Mouse (Mus musculus): ENCODE results near the gene Helz.

Helz gene

DNA sequence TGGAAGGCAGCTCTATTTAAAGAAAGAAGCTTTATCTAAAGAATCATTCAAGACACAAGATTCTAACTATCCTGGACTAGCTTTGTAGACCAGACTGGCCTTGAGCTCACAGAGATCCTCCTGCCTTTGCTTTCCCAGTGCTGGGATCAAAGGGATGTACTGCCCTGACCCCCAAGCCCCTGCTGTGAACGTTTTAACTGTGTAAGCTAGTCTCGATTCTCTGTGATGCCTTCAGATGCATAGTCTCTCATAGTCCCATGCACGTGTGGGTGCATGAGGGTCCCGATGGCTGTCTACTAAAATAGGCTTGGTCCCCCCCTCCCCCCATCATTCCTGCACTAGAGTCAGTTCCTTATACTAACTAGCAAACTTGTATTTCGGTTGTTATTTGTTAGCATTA is 70.2 kb downstream of the Helz start:
- no peak for DNase-seq

DNA sequence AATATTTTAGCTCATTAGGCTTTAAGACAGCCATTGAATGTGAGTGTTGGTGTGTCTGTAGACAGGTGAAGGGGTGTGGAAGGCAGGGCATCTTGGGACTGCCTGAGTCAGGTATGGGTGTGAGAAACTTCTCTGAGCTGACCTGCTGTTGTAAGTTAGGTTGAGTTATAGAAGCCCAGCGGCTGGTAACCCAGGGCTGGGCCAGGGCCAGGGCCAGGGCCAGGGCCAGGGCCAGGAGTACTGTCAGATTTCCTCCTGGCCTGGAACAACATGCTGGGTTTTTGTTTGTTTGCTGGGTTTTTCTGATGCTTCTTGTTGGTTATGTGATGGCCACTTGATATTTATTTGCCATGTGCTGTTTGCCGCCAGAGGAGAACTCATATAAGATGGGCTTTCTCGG is 76.9 kb downstream of the Helz start:
- no peak for DNase-seq

DNA sequence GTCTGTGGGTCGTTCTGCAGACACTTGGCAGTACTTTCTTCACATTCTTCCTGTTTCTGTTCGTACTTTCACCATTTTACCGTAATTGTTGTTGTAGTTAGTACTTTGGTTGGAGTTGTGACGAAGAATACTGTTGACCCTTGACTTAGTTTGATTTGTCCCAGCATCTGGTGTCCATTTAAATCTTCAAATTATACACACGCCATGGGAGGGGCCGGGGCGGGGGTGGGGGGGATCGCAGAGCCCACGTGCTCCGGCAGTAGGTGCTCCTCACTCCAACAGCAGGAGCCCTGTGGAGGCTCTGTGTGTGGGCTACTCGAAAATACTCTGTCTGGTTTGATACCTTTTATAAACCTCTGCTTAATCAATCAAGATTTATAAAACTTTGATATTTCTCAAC is 78.0 kb downstream of the Helz start:
- no peak for DNase-seq

DNA sequence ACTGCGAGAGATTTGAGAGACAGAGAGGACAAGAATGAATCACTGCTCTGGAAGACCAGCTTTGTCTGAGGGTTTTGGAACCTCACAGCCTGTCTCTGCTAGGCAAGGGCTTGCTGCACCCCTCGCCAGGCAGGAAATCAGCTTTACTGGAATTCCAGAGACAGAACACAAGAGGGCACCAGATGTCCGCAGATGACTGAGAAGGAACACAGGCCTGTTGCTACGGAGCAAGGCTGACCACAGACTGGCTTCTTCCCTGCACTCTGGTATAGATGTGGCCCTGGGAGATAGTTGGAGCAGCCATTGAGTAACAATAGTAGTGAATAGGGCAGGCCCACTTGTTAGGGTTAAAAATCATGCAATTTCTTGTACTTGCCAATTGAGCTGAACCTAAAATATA is 81.8 kb downstream of the Helz start:
- peak; percentile 72 for DNase-seq

DNA sequence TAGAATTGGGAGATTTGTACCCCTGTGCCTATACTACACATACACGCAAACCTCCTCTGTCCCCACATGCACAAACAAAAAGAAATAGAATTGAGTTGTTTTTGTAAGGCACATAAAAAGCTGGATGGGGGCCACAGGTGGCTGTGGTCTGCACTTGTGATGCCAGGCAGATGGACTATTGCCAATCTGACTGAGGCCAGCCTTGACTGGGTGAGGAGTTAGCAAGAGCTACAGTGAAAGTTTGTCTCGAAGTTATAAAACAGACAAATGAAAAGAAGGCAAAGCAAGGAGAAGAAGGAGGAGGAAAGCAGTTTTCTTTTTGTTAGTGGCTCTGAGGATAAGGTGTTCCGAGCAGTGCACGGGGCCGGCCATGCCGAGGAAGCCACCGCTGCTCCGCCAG is 82.2 kb downstream of the Helz start:
- DNase-seq = no peak

DNA sequence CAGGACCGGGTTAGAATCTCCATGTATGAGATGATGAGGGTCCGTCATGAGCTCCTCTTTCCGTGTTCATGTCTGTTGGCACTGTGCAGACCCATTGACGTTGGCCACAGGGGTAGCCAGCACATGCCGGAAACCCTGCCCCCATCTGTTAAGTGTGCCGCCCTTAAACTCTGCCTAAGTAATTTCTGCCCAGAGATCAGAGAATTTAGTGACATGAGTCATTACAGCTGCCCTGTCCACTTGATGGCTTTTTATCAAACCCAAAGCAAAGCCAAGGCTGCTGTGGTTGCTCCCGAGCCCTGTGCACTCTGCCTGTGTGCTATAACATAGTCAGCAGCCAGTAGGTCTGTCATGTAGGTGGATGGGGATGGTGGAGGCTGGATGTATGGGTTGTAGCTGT is 83.4 kb downstream of the Helz start:
- DNase-seq = no peak

DNA sequence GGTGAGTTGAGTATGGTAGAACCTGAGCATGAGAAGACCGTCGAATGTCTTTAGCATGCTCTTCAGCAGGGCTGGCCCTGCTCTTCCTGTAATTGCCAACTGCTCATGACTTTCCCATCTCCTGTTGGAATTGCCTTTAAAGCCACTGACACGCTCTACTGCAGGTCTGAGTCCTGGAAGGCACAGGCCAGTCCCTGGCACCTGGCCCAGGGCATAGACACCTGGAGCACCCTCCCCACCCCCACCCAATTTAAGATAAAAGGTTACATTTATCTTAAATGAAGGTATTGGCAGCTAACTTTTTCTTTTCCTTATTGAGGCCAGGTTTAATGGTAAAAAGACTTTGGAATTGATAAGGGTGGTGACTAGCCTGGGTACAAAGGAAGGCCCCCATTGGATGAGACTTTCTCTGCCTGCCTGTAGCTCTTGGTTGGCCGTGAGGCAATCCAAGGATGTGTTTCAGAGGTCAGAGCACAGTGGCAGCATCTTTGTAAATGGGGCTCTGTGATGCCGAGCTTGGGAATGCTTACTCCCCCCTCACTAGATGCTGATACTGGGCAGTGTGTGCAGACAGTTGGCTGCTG is 85.9 kb downstream of the Helz start:
- DNase-seq = no peak

DNA sequence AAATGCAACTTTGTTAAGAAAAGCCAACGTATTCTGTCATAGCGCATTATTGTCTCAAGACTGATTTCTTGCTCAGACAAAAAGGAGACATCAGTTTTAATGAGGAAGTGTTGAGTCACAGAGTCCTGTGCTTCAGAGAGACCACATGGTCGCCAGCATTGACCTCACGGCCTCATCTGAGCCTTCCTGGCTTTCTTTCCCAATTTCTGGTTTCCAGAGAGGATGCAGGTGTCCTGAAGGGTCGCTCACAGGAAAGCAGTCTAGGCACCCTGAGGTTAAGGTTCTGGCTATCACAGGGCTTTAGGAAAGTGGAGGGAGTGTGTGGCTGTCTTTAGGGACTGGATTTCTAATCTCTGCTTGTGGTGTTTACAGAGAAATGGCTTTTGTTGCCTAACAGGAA is 90.4 kb downstream of the Helz start:
- no peak for DNase-seq

DNA sequence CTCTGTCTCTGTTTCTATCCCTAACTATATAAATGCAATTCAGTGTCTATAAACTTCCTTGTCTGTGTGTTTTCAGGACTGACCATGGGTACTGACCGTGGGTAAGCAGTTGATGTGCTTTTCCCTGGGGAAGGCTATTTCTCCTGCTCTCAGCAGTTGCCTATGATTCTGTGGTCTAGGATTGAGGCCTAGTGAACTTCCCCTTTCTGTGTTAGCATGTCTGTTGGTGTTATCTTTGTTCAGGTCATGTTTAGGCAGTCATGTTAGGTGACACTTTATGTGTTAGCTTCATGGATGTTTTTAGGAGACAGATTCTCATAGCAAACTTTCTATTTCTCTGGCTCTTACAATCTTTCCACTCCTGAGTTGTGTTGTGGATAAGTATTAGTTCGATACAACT is 91.9 kb downstream of the Helz start:
- no peak for DNase-seq

DNA sequence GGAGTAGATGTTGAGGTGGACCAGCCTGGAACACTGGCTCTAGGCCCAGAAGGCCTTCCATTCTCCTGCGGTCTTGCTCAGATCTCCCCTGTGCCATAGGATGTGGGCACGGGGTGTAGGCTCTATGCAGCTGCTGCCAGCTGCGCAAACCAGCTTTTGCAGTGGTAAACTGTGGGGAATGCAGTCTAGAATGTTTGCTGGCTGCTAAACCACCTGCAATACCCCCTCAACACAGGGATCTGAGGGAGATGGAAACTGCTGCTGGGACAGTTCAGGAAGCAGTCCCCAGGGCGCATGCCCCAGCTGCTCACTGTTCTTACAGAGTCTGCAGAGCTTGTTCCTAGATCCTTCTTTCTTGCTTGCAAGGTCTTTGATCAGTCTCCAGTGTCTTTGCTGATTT is 96.7 kb downstream of the Helz start:
- peak; percentile 70 for DNase-seq

DNA sequence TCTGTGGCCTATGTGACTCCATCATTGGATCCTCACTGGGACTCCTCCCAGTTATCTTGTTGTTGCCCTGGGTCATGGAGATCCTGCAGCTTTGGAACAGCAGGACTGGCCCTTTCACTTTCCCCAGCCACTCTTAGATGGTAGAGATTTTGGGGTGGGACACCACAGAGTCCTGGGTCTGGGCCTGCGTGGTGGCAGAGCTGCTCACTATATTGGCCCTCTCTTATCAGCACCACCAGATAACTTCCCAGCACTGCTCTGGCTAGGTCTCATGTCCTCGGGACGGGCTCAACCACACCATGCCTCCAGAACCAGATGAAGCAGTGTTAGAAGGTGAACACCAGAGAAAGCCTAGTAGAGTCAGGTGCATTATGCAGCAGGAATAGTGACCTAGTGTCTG is 99.6 kb downstream of the Helz start:
- no peak for DNase-seq

DNA sequence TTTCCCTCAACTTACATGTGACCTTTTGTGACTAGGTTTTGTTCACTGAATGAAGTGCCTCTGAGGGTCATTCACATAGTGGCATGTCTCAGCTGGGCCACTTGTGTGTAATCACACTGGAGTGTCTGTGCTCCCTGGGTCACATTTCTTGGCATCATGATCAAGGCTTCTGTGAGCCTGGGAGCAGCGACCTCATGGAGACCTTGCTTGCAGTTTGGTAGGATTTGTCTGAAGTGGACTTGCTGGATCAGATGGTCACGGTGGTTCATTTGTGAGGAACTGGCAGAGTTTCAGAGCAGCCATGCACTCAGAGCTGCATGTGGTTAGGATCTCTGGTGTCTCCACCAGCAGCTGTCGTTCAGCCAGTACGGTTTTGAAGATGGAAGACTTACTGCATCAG is 100.9 kb downstream of the Helz start:
- no peak for DNase-seq

DNA sequence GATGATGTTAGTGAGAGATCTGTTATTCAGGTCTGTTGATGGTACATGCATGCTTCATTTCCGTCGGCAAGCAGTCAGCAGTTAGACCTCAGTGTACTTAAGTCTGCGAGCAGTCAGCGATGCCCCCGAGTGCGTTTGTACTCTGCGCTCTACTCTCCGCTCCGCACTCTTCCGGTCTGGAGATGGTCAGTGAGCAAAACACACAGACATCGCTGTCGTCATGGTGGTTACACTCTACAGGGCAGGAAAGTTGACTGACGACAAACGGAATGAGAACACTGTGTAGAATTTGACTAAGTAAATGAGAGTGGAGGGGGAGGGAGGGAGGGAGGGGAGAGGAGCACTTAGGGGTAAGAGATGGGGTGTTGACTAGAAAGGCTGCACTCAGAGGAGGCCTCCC is 101.7 kb downstream of the Helz start:
- DNase-seq = no peak

DNA sequence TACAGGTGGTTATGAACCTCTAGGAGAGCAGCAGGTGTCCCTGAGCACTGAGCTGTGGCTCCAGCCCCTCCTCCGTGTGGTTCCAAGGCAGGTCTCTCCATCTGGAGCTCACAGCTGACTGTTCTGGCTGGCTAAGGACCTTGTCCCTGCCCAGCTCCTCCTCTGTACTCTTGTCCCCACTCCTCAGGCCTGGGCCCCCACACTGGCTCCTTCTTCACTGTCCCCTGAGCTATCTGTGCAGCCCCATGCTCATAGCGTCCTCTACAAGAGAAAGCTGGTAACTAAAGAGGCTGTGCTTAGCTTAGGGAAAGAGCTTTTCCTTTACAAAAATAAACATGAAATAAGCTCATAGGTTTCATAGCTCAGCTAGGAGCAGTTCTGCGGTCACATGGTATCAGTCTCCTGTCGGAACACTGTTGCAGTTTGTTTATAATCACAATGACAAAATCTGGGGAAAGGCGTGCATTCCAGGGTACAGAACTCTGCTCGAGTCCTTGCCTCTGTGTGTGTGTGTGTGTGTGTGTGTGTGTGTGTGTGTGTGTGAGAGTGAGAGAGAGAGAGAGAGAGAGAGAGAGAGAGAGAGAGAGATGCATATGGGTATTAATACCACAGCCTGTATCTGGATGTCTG is 102.8 kb downstream of the Helz start:
- DNase-seq = no peak

DNA sequence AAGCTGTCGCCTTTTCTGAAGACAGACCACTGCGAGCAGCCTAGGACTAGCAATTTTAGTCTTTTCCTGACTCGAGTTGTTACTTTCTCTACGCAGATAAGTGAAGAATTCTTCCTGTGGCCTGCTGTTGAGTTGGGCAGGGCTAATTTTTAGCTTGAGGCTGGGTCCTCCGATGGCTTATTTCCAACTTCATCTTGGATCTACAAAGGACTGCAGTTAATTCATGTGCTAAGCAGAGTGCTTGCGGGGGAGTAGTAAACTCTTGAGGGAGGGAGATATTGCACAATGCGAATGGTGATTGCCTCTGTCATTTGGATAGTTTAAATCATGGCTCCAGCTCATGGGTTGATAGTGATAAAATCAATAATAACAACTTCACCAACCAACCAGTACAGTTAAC is 103.7 kb downstream of the Helz start:
- DNase-seq = no peak

DNA sequence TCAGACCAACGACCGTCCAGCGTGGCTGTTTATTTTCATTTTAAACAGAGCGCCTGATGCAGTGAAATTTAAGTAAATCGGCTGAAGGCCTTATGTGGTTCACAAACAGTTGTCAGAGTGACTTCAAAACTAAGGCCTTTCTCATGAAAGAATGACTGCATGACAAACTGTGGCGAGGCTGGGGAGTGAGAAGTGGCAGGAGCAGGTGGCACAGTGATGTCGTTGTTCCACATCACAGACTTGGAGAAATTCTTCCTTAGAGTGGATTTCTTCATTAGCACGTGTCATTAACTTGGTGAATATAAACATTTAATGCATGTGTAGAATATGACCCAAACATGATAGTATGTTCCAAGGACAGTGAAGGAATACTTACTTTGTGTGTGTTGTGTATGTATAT is 104.4 kb downstream of the Helz start:
- DNase-seq = no peak

DNA sequence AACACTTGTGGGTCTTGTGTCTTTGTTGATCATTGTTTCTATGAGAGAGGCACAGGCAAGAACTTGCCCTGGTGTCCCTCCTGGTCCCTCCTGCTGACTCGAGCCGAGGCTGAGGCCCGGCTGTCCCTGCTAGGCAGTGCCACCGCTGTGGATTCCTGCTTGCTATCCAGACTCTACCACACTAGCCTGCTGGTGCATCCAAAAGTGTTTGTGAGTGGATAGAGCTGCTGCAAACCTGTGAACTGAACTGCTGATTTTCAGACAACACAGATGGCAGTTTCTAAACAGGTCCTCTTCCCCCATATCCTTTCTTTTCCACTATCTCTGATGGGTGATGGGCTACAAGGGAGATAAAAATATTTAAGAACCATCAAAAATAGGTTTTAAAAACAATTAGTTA is 107.8 kb downstream of the Helz start:
- no peak for DNase-seq

DNA sequence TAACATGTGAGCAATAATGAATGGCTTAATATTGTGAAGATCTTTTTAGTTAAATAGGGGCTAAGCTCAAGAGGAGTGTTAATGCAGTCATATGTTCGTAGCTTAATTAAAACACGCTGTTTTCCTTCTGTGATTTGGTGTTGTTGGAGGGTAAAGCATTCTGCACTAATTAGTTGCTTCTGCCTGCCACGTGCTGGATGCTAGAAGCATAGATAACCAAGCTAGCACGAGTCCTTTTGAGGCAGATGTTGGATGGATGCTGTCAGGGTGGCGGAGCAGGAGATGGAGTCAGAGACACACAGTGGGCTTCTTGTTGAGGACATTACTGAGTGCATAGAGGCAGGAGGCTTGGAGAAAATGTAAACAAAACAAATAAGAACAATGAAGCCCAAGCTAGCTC is 109.4 kb downstream of the Helz start:
- DNase-seq = no peak

DNA sequence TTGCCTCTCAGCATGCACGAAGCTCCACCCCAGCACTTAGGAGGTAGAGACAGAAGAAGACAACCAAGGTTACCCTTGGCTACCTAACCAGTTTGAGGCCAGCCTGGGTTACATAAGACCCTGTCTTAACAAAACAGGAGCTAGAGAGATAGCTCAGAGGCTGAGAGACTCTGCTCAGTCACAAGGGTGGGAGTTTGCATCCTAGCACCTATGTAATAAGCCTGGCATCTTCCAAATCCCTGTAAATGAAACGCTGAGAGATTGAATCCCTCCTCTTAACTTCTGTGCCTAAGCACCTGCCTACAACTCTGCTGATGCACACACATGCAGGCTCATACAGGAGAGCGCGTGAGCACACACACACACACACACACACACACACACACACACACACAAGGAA is 112.7 kb downstream of the Helz start:
- DNase-seq = no peak

DNA sequence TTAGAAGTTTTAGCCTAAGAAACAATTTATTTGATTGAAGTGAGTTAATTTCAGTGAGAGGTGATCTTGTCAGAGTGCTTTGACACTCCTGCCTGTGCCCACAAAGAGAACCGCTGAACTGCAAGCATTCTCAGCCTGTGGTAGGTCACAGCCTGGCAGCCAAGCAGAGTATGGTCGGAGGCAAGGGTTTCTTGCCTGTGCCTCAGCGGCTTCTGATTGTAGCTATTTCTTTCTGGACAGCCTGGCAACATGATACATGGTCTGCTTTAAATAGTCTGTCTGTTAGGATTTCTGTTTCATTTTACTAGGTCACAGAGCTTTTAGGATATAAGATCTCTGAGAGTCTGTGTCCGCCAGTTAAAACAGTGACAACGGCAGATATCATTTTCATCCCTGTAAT is 114.9 kb downstream of the Helz start:
- no peak for DNase-seq

DNA sequence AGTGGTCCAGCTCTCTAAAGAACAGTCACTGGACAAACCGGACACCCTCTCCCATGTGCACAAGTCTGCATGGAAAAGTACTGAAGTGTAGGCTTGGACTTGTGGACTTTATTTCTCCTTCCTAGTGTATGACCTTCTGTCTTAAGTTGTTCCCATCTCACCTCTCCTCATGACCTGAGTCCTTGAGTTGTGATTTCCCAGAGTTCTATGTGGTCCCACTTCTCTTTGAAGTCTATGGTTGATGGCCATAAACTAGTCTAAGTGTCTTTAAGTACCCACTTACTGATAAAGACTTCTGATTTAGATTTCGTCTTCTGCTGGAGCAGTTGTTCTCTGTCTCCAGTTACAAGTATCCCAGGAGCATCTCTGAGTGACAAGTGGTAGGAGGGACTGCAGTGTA is 119.8 kb downstream of the Helz start:
- no peak for DNase-seq

DNA sequence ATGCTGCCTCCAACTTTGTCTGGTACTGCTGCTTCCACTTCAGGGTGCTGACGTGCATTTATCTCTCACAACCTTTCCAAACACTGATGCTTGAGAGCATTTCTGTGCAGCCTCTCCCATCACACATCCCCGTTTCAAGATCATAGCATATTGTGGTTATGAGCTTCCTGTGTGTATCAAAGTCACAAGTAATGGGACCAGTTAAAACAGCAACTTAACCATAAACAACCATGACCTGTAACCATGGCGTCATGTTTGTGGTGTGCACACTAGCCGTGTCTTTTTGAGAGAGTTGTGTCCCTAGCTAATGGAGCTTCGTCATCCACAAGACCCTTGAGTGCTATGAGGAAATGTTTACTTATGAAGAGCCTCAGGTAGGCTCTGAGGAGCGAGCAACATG is 120.5 kb downstream of the Helz start:
- DNase-seq = no peak

DNA sequence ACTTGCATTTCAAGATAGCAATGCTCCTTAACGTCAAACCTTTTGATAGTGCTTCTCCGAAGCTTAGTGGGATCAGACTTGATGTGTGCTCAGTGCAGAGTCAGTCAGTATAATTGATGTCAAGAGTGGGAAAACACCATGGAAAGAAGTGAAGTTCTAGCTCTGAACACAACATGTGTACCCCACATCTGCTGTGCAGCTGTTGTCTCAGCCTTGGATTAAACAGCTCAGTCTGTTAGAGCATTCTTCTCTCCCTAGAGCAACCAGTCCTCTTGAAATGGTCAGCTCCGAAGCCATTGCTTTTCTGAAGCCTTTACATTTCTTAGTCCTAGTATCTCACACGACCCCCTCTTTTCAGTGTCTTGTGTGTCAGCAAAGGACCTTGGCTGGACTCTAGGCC is 121.2 kb downstream of the Helz start:
- DNase-seq = no peak

DNA sequence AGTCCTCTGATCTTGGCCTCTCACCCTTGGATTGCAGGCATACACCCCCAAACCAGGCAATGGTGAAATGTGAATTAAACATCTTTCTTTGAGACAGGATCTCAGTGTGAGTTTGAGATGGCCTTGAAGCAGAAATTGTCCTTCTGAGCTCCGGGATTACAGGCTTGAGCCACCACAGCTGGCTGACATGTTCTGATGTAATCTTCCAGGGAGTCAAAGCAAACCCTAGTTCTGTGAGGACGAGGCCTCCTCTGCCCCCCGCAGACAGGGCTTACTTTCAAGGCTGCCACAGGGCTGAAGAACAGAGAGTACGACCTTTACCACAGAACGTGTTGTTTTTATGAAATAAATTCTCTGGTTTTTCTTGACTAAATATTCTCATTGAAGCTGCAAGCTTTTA is 126.3 kb downstream of the Helz start:
- no peak for DNase-seq

DNA sequence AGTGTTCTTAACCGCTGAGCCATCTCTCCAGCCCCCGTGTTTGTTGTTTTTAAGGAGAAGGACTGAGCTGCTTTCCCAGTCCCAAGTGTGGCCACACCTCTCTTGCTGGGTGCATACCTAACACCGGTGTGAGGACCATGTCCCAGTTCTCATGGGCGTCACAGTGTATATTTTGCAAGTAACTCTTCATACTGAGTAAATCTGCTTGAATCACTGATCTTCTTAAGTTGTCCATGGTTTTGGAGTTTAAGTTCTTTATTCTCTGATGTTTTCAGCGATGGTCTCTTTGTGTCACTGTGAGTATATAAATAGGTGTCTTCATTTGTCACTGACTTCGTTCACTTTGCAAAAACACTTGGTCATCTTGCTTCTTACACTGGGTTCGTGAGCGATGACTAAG is 126.9 kb downstream of the Helz start:
- no peak for DNase-seq

DNA sequence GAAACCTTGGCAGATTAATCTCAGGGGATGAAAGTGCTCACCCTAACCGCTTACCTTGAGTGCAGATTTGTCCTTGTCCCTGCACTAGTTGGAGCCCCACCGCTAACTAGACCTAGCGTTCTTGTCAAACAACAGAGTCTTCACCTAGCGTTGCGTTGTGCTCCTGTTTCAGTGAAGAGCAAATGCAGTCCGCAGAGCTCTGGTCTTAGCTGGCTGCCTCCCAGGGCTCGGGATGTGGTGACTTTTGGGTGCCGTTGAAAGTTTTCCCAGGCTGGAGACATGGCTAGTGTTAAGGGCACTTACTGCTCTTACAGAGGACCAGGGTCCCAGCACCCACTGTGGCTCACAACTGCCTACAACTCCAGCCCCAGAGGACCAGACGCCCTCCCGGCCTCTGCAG is 127.5 kb downstream of the Helz start:
- no peak for DNase-seq
